Mouse (Mus musculus) cortical plate, adult 2 months (tissue): ENCODE measurements around the gene P4ha3.
A peak's percentile ranks its signal among the peaks of the same experiment; 100 is the strongest.

Experiments
- CTCF ChIP-seq: fragments of 200-500 bp; IDR thresholded peaks from 2 replicates; pipeline ENCODE4 v1.5.1; 2011; ENCODE audit warnings: mild to moderate bottlenecking, control low read depth, low read length; ENCODE audit not compliant: insufficient read depth; ENCODE audit errors: extremely low read depth
- POLR2A ChIP-seq: fragments of 200-500 bp; IDR thresholded peaks from 2 replicates; pipeline ENCODE4 v1.6.1; 2011; ENCODE audit warnings: mild to moderate bottlenecking, low read length, control low read depth; ENCODE audit not compliant: insufficient read depth; ENCODE audit errors: extremely low read depth

DNA sequence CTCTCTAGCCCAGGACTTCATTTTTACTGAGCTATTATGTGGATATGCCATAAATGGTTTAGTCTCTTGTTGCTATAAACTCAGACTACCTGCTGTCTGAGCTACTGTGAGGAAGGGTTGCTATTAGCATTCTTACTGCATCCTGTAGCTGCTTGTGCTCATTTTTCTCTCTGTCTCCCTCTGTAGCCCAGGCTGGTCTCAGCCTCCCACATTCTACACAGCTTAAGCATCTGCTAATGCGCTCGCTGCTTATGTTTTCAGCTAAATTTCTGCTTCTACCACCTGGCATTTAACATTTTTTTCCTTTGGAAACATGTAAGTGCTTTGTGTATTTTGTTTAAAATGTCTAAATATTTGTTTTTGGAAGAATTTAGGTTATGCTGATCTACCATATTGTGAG is 10.4 kb downstream of the P4ha3 start:
- TF ChIP-seq CTCF: peak; percentile 20; the same call in 1 of the 2 replicates
- TF ChIP-seq POLR2A: no peak
